Mouse (Mus musculus): ENCODE data around the gene Sema4c. TPM values are rescaled to one million over a fixed set of nuclear protein-coding genes. Genes with fewer than 3 reads are reported as not detected.

Sema4c gene
- polyA plus RNA-seq, 1 experiment from 2014 or later: 3.3 TPM

DNA sequence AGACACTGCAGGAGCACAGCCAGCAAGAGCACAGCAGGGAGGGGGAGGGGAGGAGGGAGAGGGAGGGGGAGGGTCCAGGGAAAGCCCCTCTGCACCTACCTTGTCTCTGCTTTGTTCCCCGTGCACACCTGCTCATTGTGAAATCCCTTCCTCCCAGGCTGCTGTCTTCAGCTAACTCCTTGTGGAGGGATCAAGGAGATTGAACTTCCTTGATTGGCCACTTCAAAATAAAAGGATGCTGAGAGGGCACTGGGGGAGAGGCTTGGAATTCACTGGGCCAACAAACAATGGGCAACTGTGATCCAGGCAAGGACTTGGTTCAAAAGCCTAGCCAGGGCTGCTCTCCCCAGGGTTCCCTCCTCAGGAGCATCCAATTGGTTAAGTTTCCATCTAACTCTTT is 35.0 kb upstream of the Sema4c start:
- no peak overlapping the region for H3K4me2 ChIP-seq (ENCODE audit: low read depth, low read length, severe bottlenecking)
- H3K9ac ChIP-seq (ENCODE audit: low read length): no peak overlapping the region
- WGBS: 9% methylated on average over 1 of the region's 1 CpGs
- no peak overlapping the region for H3K27ac ChIP-seq (ENCODE audit: low read depth, low read length)
- no peak for ATAC-seq (replicated peaks; ENCODE audit: low FRiP score)
- H3K27me3 ChIP-seq (ENCODE audit: control insufficient read depth, insufficient read depth, low read length): no peaks in the 10 kb centered on the region
- no peaks in the 10 kb centered on the region; the same call in 1 of the 2 replicates for H3K4me1 ChIP-seq (replicated peaks; ENCODE audit: control insufficient read depth, insufficient read depth, low read length)
- H3K4me3 ChIP-seq (ENCODE audit: low read depth, low read length): no peak overlapping the region
- H3K36me3 ChIP-seq (ENCODE audit: control insufficient read depth, insufficient read depth, low read length): no peaks in the 10 kb centered on the region
- no peak for DNase-seq (ENCODE audit: low spot score)
- H3K9me3 ChIP-seq (ENCODE audit: control insufficient read depth, low read length): no peaks in the 10 kb centered on the region

DNA sequence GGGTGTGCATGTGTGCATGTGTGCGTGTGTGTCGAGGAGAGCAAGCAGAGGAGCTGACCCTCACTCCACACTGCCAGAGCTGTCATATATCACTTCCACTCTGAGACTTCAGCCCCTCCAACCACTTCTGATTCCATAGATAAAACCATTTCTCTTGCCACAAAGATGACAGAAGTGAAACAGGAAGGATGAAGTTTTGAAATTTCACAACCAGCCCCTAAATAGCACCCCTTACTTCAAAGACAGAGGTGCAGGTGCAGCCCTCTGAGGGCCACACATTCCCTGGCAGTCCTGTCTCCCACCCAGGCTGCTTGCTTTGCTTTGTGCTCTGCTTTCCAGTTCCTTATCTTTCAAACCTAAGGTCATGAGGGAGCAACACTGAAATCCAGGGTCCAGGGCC is 33.3 kb upstream of the Sema4c start:
- Histone ChIP-seq H3K9ac (ENCODE audit: low read length) (no peak overlapping the region), H3K4me1 (replicated peaks; ENCODE audit: control insufficient read depth, insufficient read depth, low read length) (no peaks in the 10 kb centered on the region; the same call in 1 of the 2 replicates), H3K4me2 (ENCODE audit: low read depth, low read length, severe bottlenecking) (no peak overlapping the region), H3K27me3 (ENCODE audit: control insufficient read depth, insufficient read depth, low read length) (no peaks in the 10 kb centered on the region), H3K4me3 (ENCODE audit: low read depth, low read length) (no peak overlapping the region), H3K9me3 (ENCODE audit: control insufficient read depth, low read length) (no peaks in the 10 kb centered on the region), H3K27ac (ENCODE audit: low read depth, low read length) (no peak overlapping the region), H3K36me3 (ENCODE audit: control insufficient read depth, insufficient read depth, low read length) (no peaks in the 10 kb centered on the region)
- ATAC-seq (replicated peaks; ENCODE audit: low FRiP score): no peak
- DNase-seq (ENCODE audit: low spot score): no peak
- 93% methylated on average over 2 of the region's 2 CpGs for WGBS

DNA sequence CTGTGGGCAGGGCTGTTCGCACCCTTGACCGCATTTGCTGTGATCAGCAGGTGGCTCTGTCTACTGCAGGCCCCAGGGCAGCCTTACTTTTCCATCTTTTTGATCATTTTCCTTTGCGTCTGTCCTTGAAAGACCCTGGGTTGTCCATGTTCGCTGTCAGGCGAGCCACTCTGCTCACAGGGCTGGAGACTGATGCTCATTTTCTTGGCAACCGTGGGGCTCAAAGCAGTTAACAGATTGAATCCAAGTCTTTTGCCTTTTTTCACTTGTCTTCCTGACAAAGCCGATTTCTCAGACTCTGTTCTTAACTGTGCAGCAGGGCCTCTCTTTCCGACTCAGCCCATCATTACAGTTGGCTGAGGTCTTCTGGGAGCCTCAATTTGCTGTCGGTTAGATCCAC is 32.5 kb upstream of the Sema4c start:
- Histone ChIP-seq H3K9me3 (ENCODE audit: control insufficient read depth, low read length) (no peaks in the 10 kb centered on the region), H3K9ac (ENCODE audit: low read length) (no peak overlapping the region), H3K4me1 (replicated peaks; ENCODE audit: control insufficient read depth, insufficient read depth, low read length) (no peaks in the 10 kb centered on the region; the same call in 1 of the 2 replicates), H3K27ac (ENCODE audit: low read depth, low read length) (no peak overlapping the region), H3K27me3 (ENCODE audit: control insufficient read depth, insufficient read depth, low read length) (no peaks in the 10 kb centered on the region), H3K4me2 (ENCODE audit: low read depth, low read length, severe bottlenecking) (no peak overlapping the region), H3K4me3 (ENCODE audit: low read depth, low read length) (no peak overlapping the region), H3K36me3 (ENCODE audit: control insufficient read depth, insufficient read depth, low read length) (no peaks in the 10 kb centered on the region)
- DNase-seq (ENCODE audit: low spot score): no peak
- WGBS: 69% methylated on average over 9 of the region's 9 CpGs
- ATAC-seq (replicated peaks; ENCODE audit: low FRiP score): no peak

DNA sequence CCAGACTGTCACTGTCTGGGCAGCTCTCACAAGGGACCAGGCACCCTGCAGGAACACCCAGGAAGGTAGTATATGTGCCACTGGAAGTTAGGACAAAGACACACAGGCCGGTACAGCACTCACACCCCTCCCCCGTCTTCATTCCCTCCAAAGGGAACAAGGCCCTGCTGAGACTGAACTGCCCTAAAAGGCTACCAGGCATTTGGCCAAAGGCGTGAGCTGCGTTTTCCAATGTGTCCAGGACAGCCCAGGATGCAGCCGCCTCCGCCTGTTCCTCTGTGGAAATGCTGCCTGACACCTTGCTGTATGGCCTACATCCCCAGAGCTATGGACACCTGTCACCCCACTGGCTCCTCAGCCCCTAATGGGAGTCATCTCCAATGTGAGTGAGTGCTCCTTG is 31.3 kb upstream of the Sema4c start:
- no peak overlapping the region for H3K9ac ChIP-seq (ENCODE audit: low read length)
- no peak overlapping the region for H3K4me3 ChIP-seq (ENCODE audit: low read depth, low read length)
- H3K4me2 ChIP-seq (ENCODE audit: low read depth, low read length, severe bottlenecking): no peak overlapping the region
- 48% methylated on average over 6 of the region's 6 CpGs for WGBS
- H3K27me3 ChIP-seq (ENCODE audit: control insufficient read depth, insufficient read depth, low read length): no peaks in the 10 kb centered on the region
- DNase-seq (ENCODE audit: low spot score) (no peak), ATAC-seq (replicated peaks; ENCODE audit: low FRiP score) (no peak)
- H3K27ac ChIP-seq (ENCODE audit: low read depth, low read length): no peak overlapping the region
- no peaks in the 10 kb centered on the region for H3K36me3 ChIP-seq (ENCODE audit: control insufficient read depth, insufficient read depth, low read length)
- no peaks in the 10 kb centered on the region; the same call in 1 of the 2 replicates for H3K4me1 ChIP-seq (replicated peaks; ENCODE audit: control insufficient read depth, insufficient read depth, low read length)
- H3K9me3 ChIP-seq (ENCODE audit: control insufficient read depth, low read length): no peaks in the 10 kb centered on the region

DNA sequence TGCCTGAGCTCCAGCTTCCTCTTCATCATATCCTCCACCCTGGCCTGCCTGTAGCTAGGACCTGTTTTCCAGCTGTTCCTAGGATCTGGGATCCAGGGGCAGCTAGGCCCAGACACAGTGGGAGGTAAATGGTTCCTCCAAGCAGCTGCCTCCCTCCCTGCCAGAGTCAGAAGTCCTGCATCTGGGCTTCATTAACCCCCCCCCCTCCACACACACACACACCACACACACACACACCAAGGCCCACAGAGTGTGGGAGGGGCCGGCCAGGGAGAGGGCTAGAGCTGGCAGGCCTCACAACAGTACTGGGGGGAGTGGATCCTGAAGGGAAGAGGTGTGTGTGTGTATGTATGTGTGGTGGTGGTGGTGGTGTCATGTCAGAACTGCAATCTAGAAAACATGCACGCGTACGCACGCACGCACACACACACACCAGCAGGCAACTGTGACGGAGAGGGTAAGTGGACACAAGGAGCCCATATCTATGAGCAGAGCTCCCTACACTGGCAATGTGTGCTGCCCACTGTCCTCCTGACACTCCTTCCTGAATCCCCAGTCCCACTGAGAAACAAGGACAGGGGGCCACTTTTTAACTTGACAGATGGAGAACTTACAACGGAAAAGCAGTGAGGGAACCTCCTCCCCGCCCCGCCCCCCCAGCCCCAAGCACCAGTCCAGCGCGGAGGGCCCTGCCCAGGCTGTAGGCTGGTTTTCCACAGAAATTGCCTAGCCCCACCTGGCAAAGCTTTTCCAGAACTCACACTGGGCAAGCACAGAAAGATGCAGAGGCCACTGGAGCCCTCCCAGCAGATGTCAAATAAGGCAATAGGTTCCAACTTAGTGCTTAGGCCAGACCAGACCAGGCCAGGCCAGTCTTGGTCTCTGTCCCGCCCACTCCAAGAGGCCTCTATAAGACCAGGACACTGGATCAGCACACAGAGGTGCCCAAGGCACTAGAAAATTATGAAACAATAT is 30.6 kb upstream of the Sema4c start:
- WGBS: 66% methylated on average over 13 of the region's 13 CpGs

DNA sequence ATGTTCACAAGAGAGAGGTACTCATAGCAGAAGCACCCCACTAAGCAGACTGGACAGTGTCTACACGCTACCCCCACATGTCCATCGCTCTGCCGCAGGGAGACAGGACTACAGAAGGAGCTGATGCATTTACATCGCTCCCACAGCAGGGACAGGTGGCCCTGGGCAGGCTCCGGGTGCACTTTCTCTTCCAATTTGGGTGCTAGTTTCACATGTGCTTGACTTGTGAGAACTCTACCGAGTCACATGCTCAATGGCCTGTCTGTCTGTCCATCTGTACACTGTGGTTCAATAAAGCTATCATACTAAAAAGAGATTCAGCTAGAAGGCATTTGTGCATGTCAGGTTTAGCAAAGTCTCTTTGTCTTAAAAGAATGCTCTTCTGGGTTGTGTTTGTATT is 29.7 kb upstream of the Sema4c start:
- Histone ChIP-seq H3K4me1 (replicated peaks; ENCODE audit: control insufficient read depth, insufficient read depth, low read length) (no peaks in the 10 kb centered on the region; the same call in 1 of the 2 replicates), H3K4me2 (ENCODE audit: low read depth, low read length, severe bottlenecking) (no peak overlapping the region), H3K36me3 (ENCODE audit: control insufficient read depth, insufficient read depth, low read length) (no peaks in the 10 kb centered on the region), H3K27me3 (ENCODE audit: control insufficient read depth, insufficient read depth, low read length) (peaks cover 3% of the 10 kb centered on the region; the same call in 1 of the 2 replicates), H3K27ac (ENCODE audit: low read depth, low read length) (no peak overlapping the region), H3K4me3 (ENCODE audit: low read depth, low read length) (no peak overlapping the region), H3K9ac (ENCODE audit: low read length) (no peak overlapping the region), H3K9me3 (ENCODE audit: control insufficient read depth, low read length) (no peaks in the 10 kb centered on the region)
- no peak for ATAC-seq (replicated peaks; ENCODE audit: low FRiP score)
- no peak for DNase-seq (ENCODE audit: low spot score)
- WGBS: 86% methylated on average over 6 of the region's 6 CpGs

More for the DNA sequence above, 30.6 kb upstream of the Sema4c start:
- Histone ChIP-seq H3K36me3 (ENCODE audit: control insufficient read depth, insufficient read depth, low read length) (no peaks in the 10 kb centered on the region), H3K4me1 (replicated peaks; ENCODE audit: control insufficient read depth, insufficient read depth, low read length) (no peaks in the 10 kb centered on the region; the same call in 1 of the 2 replicates), H3K4me2 (ENCODE audit: low read depth, low read length, severe bottlenecking) (no peak overlapping the region), H3K9me3 (ENCODE audit: control insufficient read depth, low read length) (no peaks in the 10 kb centered on the region), H3K27ac (ENCODE audit: low read depth, low read length) (no peak overlapping the region), H3K9ac (ENCODE audit: low read length) (no peak overlapping the region), H3K4me3 (ENCODE audit: low read depth, low read length) (no peak overlapping the region), H3K27me3 (ENCODE audit: control insufficient read depth, insufficient read depth, low read length) (no peaks in the 10 kb centered on the region)
- DNase-seq (ENCODE audit: low spot score): peak; percentile 60
- ATAC-seq (replicated peaks; ENCODE audit: low FRiP score): peak; percentile 58; the same call in 1 of the 2 replicates

DNA sequence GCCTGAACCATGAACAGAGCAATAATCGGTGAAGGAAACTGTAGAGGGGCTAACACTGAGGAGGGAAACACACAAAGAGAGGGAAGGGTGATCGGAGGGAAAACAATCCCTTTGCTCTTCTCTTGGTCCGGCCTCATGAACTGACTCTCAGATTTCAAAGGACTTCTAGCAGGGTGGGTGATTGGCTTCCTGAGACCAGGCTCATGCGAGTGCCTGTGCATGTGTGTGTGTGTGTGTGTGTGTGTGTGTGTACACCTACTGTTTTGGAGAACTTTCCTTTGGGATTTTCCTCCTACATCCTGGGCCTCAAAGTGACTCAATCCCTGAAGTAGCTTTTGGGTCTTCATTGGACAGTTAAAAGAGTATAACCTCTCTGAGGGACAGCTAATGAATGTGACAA is 28.1 kb upstream of the Sema4c start:
- H3K27me3 ChIP-seq (ENCODE audit: control insufficient read depth, insufficient read depth, low read length): peaks cover 3% of the 10 kb centered on the region; the same call in 1 of the 2 replicates
- no peak overlapping the region for H3K9ac ChIP-seq (ENCODE audit: low read length)
- H3K36me3 ChIP-seq (ENCODE audit: control insufficient read depth, insufficient read depth, low read length): no peaks in the 10 kb centered on the region
- WGBS: 34% methylated on average over 4 of the region's 4 CpGs
- H3K4me3 ChIP-seq (ENCODE audit: low read depth, low read length): no peak overlapping the region
- H3K9me3 ChIP-seq (ENCODE audit: control insufficient read depth, low read length): no peaks in the 10 kb centered on the region
- no peak overlapping the region for H3K4me2 ChIP-seq (ENCODE audit: low read depth, low read length, severe bottlenecking)
- no peaks in the 10 kb centered on the region; the same call in 1 of the 2 replicates for H3K4me1 ChIP-seq (replicated peaks; ENCODE audit: control insufficient read depth, insufficient read depth, low read length)
- no peak for ATAC-seq (replicated peaks; ENCODE audit: low FRiP score)
- no peak for DNase-seq (ENCODE audit: low spot score)
- H3K27ac ChIP-seq (ENCODE audit: low read depth, low read length): no peak overlapping the region

DNA sequence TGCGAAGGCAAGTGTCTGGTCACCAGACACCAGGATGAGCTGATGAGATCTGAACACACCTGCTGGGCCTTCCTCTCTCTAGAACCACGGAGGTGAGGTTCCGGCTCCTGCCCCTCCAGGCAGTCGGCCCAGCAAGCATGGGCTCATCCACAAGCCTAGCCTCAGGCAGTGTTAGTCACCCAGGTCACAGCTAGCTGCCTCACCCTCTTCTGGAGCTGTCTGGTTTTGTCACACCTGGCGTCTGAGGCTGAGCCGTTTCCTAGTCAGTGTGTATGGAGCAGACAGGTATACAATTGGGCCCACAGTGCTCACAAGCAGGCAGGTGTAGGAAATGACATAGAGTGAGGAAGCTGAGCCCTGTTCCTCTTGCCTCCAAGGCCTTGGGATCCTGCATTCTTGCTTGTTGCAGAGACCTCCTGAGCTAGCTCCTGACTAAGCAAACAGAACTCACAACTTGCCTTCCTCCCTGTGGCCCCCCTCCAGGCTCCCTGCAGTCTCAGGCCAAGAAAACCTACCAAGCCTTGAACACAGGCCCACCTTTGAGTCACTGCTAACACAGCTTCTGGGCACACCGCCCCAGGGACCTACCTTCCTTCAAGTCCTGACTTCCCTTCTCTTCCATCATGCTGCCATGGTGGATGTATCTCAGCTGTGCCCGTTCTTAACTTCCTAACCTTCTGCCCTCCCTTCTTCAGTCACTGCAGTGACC is 25.4 kb upstream of the Sema4c start:
- Histone ChIP-seq H3K4me1 (replicated peaks; ENCODE audit: control insufficient read depth, insufficient read depth, low read length) (peaks cover 10% of the 10 kb centered on the region), H3K36me3 (ENCODE audit: control insufficient read depth, insufficient read depth, low read length) (no peaks in the 10 kb centered on the region), H3K27ac (ENCODE audit: low read depth, low read length) (no peak overlapping the region), H3K9ac (ENCODE audit: low read length) (no peak overlapping the region), H3K9me3 (ENCODE audit: control insufficient read depth, low read length) (no peaks in the 10 kb centered on the region), H3K27me3 (ENCODE audit: control insufficient read depth, insufficient read depth, low read length) (peaks cover 5% of the 10 kb centered on the region; the same call in 1 of the 2 replicates), H3K4me2 (ENCODE audit: low read depth, low read length, severe bottlenecking) (no peak overlapping the region), H3K4me3 (ENCODE audit: low read depth, low read length) (no peak overlapping the region)
- WGBS: 70% methylated on average over 8 of the region's 8 CpGs
- no peak for ATAC-seq (replicated peaks; ENCODE audit: low FRiP score)
- no peak for DNase-seq (ENCODE audit: low spot score)
